In genomic region chr11:116106963-116107776, GRCm38 (mm10) we compare ENCODE assay signal across 8 mouse cellular contexts. TPM values are rescaled to one million over a fixed set of nuclear protein-coding genes. Genes with fewer than 3 reads are reported as not detected.
A peak's percentile ranks its signal among the peaks of the same experiment; 100 is the strongest.
DNase-seq lines count a peak whose midpoint lies in the region; ATAC-seq and TF ChIP-seq lines count a peak whose summit lies in the region.

No protein-coding gene starts in this region.

- no peak for ATAC-seq in heart, embryonic 16.5 days (replicated peaks; ENCODE audit: extremely low read depth, insufficient read depth, low FRiP score)
- no peak for ATAC-seq in liver, embryonic 16.5 days (ENCODE audit: low read depth)

- peaks cover 44% of the 10 kb centered on the region for H3K79me2 ChIP-seq in C2C12 (ENCODE audit: control insufficient read depth, insufficient read depth)

- intact Hi-C loops in gastrocnemius, postnatal 36 days (cut with DNase I), result no loop called here

- peak overlapping the region; percentile 95 for H3K9ac ChIP-seq in heart, embryonic 16.5 days (ENCODE audit: low read length)
- H3K9ac ChIP-seq in liver, embryonic 16.5 days (ENCODE audit: low read depth, low read length), result no peak overlapping the region; the same call in 1 of the 2 replicates

- peak overlapping the region; percentile 47 for H3ac ChIP-seq in C2C12 (ENCODE audit: control insufficient read depth, insufficient read length, low read depth)

- DNase-seq in gastrocnemius, postnatal 10 days, result peak; percentile 24
- DNase-seq in gastrocnemius, postnatal 36 days, result no peak
- no peak for DNase-seq in adrenal gland, adult 8-10 months
- no peak for DNase-seq in natural killer cell, adult 2 months (ENCODE audit: low spot score in 2 of 2)
- no peak for DNase-seq in spleen, adult 12 weeks (ENCODE audit: low spot score)

- H3K27me3 ChIP-seq in C2C12 (ENCODE audit: control insufficient read depth, insufficient read depth, insufficient read length), result no peaks in the 10 kb centered on the region
- no peaks in the 10 kb centered on the region for H3K27me3 ChIP-seq in heart, embryonic 16.5 days (ENCODE audit: control insufficient read depth, insufficient read depth, low read length)
- peaks cover 45% of the 10 kb centered on the region for H3K27me3 ChIP-seq in liver, embryonic 16.5 days (ENCODE audit: control insufficient read depth, insufficient read depth, low read depth, low read length)

- 50% methylated on average over 13 of the region's 14 CpGs for WGBS in heart, embryonic 16.5 days
- WGBS in liver, embryonic 16.5 days (ENCODE audit: insufficient replicate concordance), result 42% methylated on average over 14 of the region's 14 CpGs

- peaks cover 25% of the 10 kb centered on the region for H3K36me3 ChIP-seq in C2C12 (ENCODE audit: control insufficient read depth, insufficient read depth)
- peaks cover 11% of the 10 kb centered on the region for H3K36me3 ChIP-seq in heart, embryonic 16.5 days (ENCODE audit: control insufficient read depth, insufficient read depth)
- H3K36me3 ChIP-seq in liver, embryonic 16.5 days (ENCODE audit: control insufficient read depth, insufficient read depth), result no peaks in the 10 kb centered on the region

- peak overlapping the region; percentile 84 for H3K27ac ChIP-seq in heart, embryonic 16.5 days (ENCODE audit: low read length)
- no peak overlapping the region for H3K27ac ChIP-seq in liver, embryonic 16.5 days (ENCODE audit: low read length)

- peak overlapping the region; percentile 72 for H3K4me2 ChIP-seq in heart, embryonic 16.5 days (ENCODE audit: low read depth, low read length)
- peak overlapping the region; percentile 30; the same call in 1 of the 2 replicates for H3K4me2 ChIP-seq in liver, embryonic 16.5 days (ENCODE audit: low read depth, low read length)

- TF ChIP-seq CTCF in C2C12 (IDR thresholded peaks at IDR 0.05; ENCODE audit: control insufficient read depth, insufficient read depth, insufficient read length), result no peak

- H3K79me3 ChIP-seq in C2C12 (ENCODE audit: low read depth), result peaks cover 9% of the 10 kb centered on the region

- peaks cover 55% of the 10 kb centered on the region for H3K4me1 ChIP-seq in heart, embryonic 16.5 days (ENCODE audit: control insufficient read depth, insufficient read depth, low read length)
- peaks cover 51% of the 10 kb centered on the region for H3K4me1 ChIP-seq in liver, embryonic 16.5 days (ENCODE audit: control insufficient read depth, low read depth, low read length)

- H3K9me3 ChIP-seq in heart, embryonic 16.5 days (replicated peaks; ENCODE audit: control insufficient read depth, low read length), result no peaks in the 10 kb centered on the region
- no peaks in the 10 kb centered on the region for H3K9me3 ChIP-seq in liver, embryonic 16.5 days (replicated peaks; ENCODE audit: control insufficient read depth, low read length)

- peak overlapping the region; percentile 97 for H3K4me3 ChIP-seq in C2C12 (ENCODE audit: insufficient read depth, poor library complexity, severe bottlenecking)
- peak overlapping the region; percentile 84 for H3K4me3 ChIP-seq in heart, embryonic 16.5 days (ENCODE audit: low read length)
- no peak overlapping the region for H3K4me3 ChIP-seq in liver, embryonic 16.5 days (ENCODE audit: low read depth, low read length)

TF ChIP-seq in C2C12, 6 proteins besides CTCF, POLR2A, EP300 and RAD21:
- TF ChIP-seq USF1 (IDR thresholded peaks at IDR 0.05; ENCODE audit: low read depth) (no peak), MAX (IDR thresholded peaks at IDR 0.05) (no peak), MYOD1 (IDR thresholded peaks at IDR 0.05; ENCODE audit: control insufficient read depth, insufficient read length, low read depth) (no peak), MYOG (IDR thresholded peaks at IDR 0.05; ENCODE audit: control insufficient read depth, extremely low read depth, insufficient read length) (no peak), CEBPB (IDR thresholded peaks at IDR 0.05; ENCODE audit: low read depth) (no peak), FOSL1 (IDR thresholded peaks at IDR 0.05; ENCODE audit: insufficient read depth, low read length, poor library complexity, severe bottlenecking) (no peak)
TF ChIP-seq in C2C12: peak in this region for 0.

RNA-seq across cellular contexts. Expression of gene Trim47, which starts 19.8 kb away (rescaled TPM):
- 10 to 100 TPM; 21.9 to 31.7 TPM for total RNA-seq in gastrocnemius, postnatal 10 days (2021)
- 1 to 10 TPM; 9.1 to 9.3 TPM for total RNA-seq in gastrocnemius, postnatal 36 days (2021)
- 95.4 TPM for polyA plus RNA-seq in C2C12 (2012; fragmentation: generic; extraction: Trizol)
- 79.8 and 89.2 TPM in 2 replicates for polyA plus RNA-seq in heart, embryonic 16.5 days (2015; fragmentation: Nextera tagmentation; extraction: Ambion mirVana)
- 5.1 and 6.2 TPM in 2 replicates for polyA plus RNA-seq in liver, embryonic 16.5 days (2015; fragmentation: Nextera tagmentation; extraction: Ambion mirVana)
- 10 to 100 TPM; 11.1 to 20.4 (median 16.4) TPM for total RNA-seq in adrenal gland, adult 8-10 months (2022)

RNA-seq across cellular contexts. Expression of gene Wbp2, which starts 20.4 kb away (rescaled TPM):
- total RNA-seq in gastrocnemius, postnatal 10 days (2021), result 10 to 100 TPM; 64.8 to 66.8 TPM
- total RNA-seq in gastrocnemius, postnatal 36 days (2021), result 10 to 100 TPM; 70.1 to 71.0 TPM
- polyA plus RNA-seq in C2C12 (2012; fragmentation: generic; extraction: Trizol), result 87.6 TPM
- polyA plus RNA-seq in heart, embryonic 16.5 days (2015; fragmentation: Nextera tagmentation; extraction: Ambion mirVana), result 143 and 153 TPM in 2 replicates
- 85.2 and 110 TPM in 2 replicates for polyA plus RNA-seq in liver, embryonic 16.5 days (2015; fragmentation: Nextera tagmentation; extraction: Ambion mirVana)
- total RNA-seq in adrenal gland, adult 8-10 months (2022), result 100 to 1,000 TPM; 194 to 199 (median 196) TPM

RNA-seq across cellular contexts. Expression of gene Trim65, which starts 23.8 kb away (rescaled TPM):
- 1 to 10 TPM; 3.3 to 3.6 TPM for total RNA-seq in gastrocnemius, postnatal 10 days (2021)
- total RNA-seq in gastrocnemius, postnatal 36 days (2021), result 1 to 10 TPM; 4.1 to 4.8 TPM
- polyA plus RNA-seq in C2C12 (2012; fragmentation: generic; extraction: Trizol), result 2.7 TPM
- polyA plus RNA-seq in heart, embryonic 16.5 days (2015; fragmentation: Nextera tagmentation; extraction: Ambion mirVana), result 5.3 and 6.5 TPM in 2 replicates
- 1.2 and 1.5 TPM in 2 replicates for polyA plus RNA-seq in liver, embryonic 16.5 days (2015; fragmentation: Nextera tagmentation; extraction: Ambion mirVana)
- 10 to 100 TPM in 3 of 4 experiments, 1 to 10 TPM in 1; 9.6 to 13.7 (median 13.1) TPM for total RNA-seq in adrenal gland, adult 8-10 months (2022)

RNA-seq across cellular contexts. Expression of gene Unc13d, which starts 29.4 kb away (rescaled TPM):
- under 1 TPM; 0.45 TPM for total RNA-seq in gastrocnemius, postnatal 10 days (2021)
- total RNA-seq in gastrocnemius, postnatal 36 days (2021), result under 1 TPM; 0.30 to 0.48 TPM
- polyA plus RNA-seq in C2C12 (2012; fragmentation: generic; extraction: Trizol), result 0.43 TPM
- 3.2 and 5.9 TPM in 2 replicates for polyA plus RNA-seq in heart, embryonic 16.5 days (2015; fragmentation: Nextera tagmentation; extraction: Ambion mirVana)
- 17.8 and 20.4 TPM in 2 replicates for polyA plus RNA-seq in liver, embryonic 16.5 days (2015; fragmentation: Nextera tagmentation; extraction: Ambion mirVana)
- 1 to 10 TPM in 3 of 4 experiments, under 1 TPM in 1; 0.75 to 1.6 (median 1.4) TPM for total RNA-seq in adrenal gland, adult 8-10 months (2022)

RNA-seq across cellular contexts. Expression of gene Mrpl38, which starts 31.5 kb away (rescaled TPM):
- 10 to 100 TPM; 40.8 to 46.2 TPM for total RNA-seq in gastrocnemius, postnatal 10 days (2021)
- total RNA-seq in gastrocnemius, postnatal 36 days (2021), result 10 to 100 TPM; 49.4 to 49.9 TPM
- 121 TPM for polyA plus RNA-seq in C2C12 (2012; fragmentation: generic; extraction: Trizol)
- 102 and 106 TPM in 2 replicates for polyA plus RNA-seq in heart, embryonic 16.5 days (2015; fragmentation: Nextera tagmentation; extraction: Ambion mirVana)
- polyA plus RNA-seq in liver, embryonic 16.5 days (2015; fragmentation: Nextera tagmentation; extraction: Ambion mirVana), result 44.4 and 44.7 TPM in 2 replicates
- total RNA-seq in adrenal gland, adult 8-10 months (2022), result 100 to 1,000 TPM in 3 of 4 experiments, 10 to 100 TPM in 1; 97.5 to 112 (median 107) TPM
